In the genomic region with DNA sequence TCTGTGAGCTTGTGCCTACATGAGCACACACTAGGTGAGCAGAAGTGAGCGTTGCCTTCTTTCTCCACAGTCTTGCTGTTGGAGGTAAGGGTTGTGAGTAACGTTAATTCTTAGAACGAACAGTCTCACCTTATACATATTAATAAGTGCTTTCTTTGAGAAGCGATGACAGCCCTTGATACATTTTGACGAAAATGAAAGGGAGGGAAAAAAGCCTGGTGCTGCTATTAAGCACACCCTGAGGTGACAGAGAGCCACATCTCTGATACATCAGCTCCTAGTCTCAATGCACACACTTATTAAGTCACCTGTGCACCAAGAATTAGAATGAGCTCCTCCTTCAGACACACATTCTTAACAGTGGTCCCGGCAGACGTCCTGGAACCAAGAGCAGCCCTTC, we compare ENCODE assay signal across 21 mouse cellular contexts.
DNase-seq lines count a peak whose midpoint lies in the region; ATAC-seq lines count a peak whose summit lies in the region.
"Had no signal": no experiment of that assay in that cellular context is flagged by ENCODE, and none has a peak within 500 bp of the region (broad histone marks: within the 10 kb centered on the region; RNA-seq: fewer than 3 reads in every experiment).

No protein-coding gene starts in this region.

- intact Hi-C loops in gastrocnemius, postnatal 14 days (cut with DNase I; ENCODE audit: low total_unique reads): no loop called here

- H3K36me3 ChIP-seq in hindbrain, embryonic 13.5 days: no peaks in the 10 kb centered on the region
- H3K36me3 ChIP-seq in hindbrain, embryonic 12.5 days: no peaks in the 10 kb centered on the region
- H3K36me3 ChIP-seq in forebrain, embryonic 12.5 days (replicated peaks): no peaks in the 10 kb centered on the region
- no peaks in the 10 kb centered on the region for H3K36me3 ChIP-seq in forebrain, embryonic 15.5 days
- H3K36me3 ChIP-seq in midbrain, embryonic 15.5 days (replicated peaks): no peaks in the 10 kb centered on the region
- H3K36me3 ChIP-seq: embryonic facial prominence, embryonic 10.5 days; heart, embryonic 15.5 days had no signal

- H3K4me3 ChIP-seq in hindbrain, embryonic 13.5 days: no peak overlapping the region
- no peak overlapping the region for H3K4me3 ChIP-seq in hindbrain, embryonic 12.5 days
- H3K4me3 ChIP-seq in forebrain, embryonic 12.5 days (replicated peaks): no peak overlapping the region
- no peak overlapping the region for H3K4me3 ChIP-seq in forebrain, embryonic 15.5 days
- no peak overlapping the region for H3K4me3 ChIP-seq in midbrain, embryonic 15.5 days
- H3K4me3 ChIP-seq: embryonic facial prominence, embryonic 10.5 days; gastrocnemius, adult 2 months; heart, embryonic 15.5 days had no signal

- peak overlapping the region; percentile 19; the same call in 1 of the 2 replicates for H3K27ac ChIP-seq in hindbrain, embryonic 13.5 days
- H3K27ac ChIP-seq in hindbrain, embryonic 12.5 days: no peak overlapping the region
- H3K27ac ChIP-seq in forebrain, embryonic 12.5 days: 0 out of 2 replicates have a peak overlapping the region, but pooled peaks have one; percentile 31
- peak overlapping the region; percentile 52 for H3K27ac ChIP-seq in forebrain, embryonic 15.5 days (replicated peaks)
- 0 out of 2 replicates have a peak overlapping the region, but pooled peaks have one; percentile 29 for H3K27ac ChIP-seq in midbrain, embryonic 15.5 days
- H3K27ac ChIP-seq: embryonic facial prominence, embryonic 10.5 days; gastrocnemius, adult 2 months; heart, embryonic 15.5 days; hindbrain, postnatal 0 days had no signal

- H3K9ac ChIP-seq in hindbrain, embryonic 13.5 days: no peak overlapping the region
- H3K9ac ChIP-seq in hindbrain, embryonic 12.5 days: no peak overlapping the region
- H3K9ac ChIP-seq in forebrain, embryonic 12.5 days: no peak overlapping the region
- no peak overlapping the region for H3K9ac ChIP-seq in forebrain, embryonic 15.5 days (replicated peaks)
- no peak overlapping the region for H3K9ac ChIP-seq in midbrain, embryonic 15.5 days
- H3K9ac ChIP-seq: heart, embryonic 15.5 days had no signal

- 52% methylated on average over 7 of the region's 7 CpGs for WGBS in hindbrain, embryonic 13.5 days
- WGBS in hindbrain, embryonic 12.5 days: 67% methylated on average over 7 of the region's 7 CpGs
- WGBS in forebrain, embryonic 12.5 days: 58% methylated on average over 7 of the region's 7 CpGs
- WGBS in forebrain, embryonic 15.5 days: 31% methylated on average over 7 of the region's 7 CpGs
- 33% methylated on average over 7 of the region's 7 CpGs for WGBS in midbrain, embryonic 15.5 days

- DNase-seq in gastrocnemius, postnatal 14 days: no peak
- DNase-seq in layer of hippocampus, adult 18-20 months (ENCODE audit: low spot score in 2 of 2): no peak
- no peak for DNase-seq in heart, postnatal 4 days
- DNase-seq: adrenal gland, postnatal 14 days; cerebellum, adult 18-20 months; cerebellum, postnatal 10 days; gastrocnemius, adult 2 months; gastrocnemius, postnatal 36 days; kidney, adult 11 months had no signal

- no peaks in the 10 kb centered on the region for H3K9me3 ChIP-seq in hindbrain, embryonic 13.5 days
- no peaks in the 10 kb centered on the region for H3K9me3 ChIP-seq in hindbrain, embryonic 12.5 days (replicated peaks)
- H3K9me3 ChIP-seq in forebrain, embryonic 12.5 days: no peaks in the 10 kb centered on the region
- no peaks in the 10 kb centered on the region for H3K9me3 ChIP-seq in forebrain, embryonic 15.5 days
- no peaks in the 10 kb centered on the region for H3K9me3 ChIP-seq in midbrain, embryonic 15.5 days
- H3K9me3 ChIP-seq: embryonic facial prominence, embryonic 10.5 days; heart, embryonic 15.5 days had no signal

- no peak for ATAC-seq in hindbrain, embryonic 13.5 days (ENCODE audit: low FRiP score)
- no peak for ATAC-seq in hindbrain, embryonic 12.5 days (ENCODE audit: low FRiP score)
- no peak for ATAC-seq in forebrain, embryonic 12.5 days (ENCODE audit: low FRiP score)
- ATAC-seq in forebrain, embryonic 15.5 days (replicated peaks): peak; percentile 30; the same call in 1 of the 2 replicates
- ATAC-seq in midbrain, embryonic 15.5 days (replicated peaks): peak; percentile 35; the same call in 1 of the 2 replicates
- ATAC-seq: activated CD4-positive, CD25-positive, alpha-beta regulatory T cell, adult 4 months; hindbrain, postnatal 0 days; Patski had no signal

- peaks cover 25% of the 10 kb centered on the region for H3K4me1 ChIP-seq in hindbrain, embryonic 13.5 days (replicated peaks)
- peaks cover 20% of the 10 kb centered on the region for H3K4me1 ChIP-seq in hindbrain, embryonic 12.5 days
- peaks cover 33% of the 10 kb centered on the region for H3K4me1 ChIP-seq in forebrain, embryonic 12.5 days
- H3K4me1 ChIP-seq in forebrain, embryonic 15.5 days: peaks cover 28% of the 10 kb centered on the region
- peaks cover 25% of the 10 kb centered on the region for H3K4me1 ChIP-seq in midbrain, embryonic 15.5 days
- H3K4me1 ChIP-seq: heart, embryonic 15.5 days had no signal

- H3K27me3 ChIP-seq in hindbrain, embryonic 13.5 days: no peaks in the 10 kb centered on the region
- H3K27me3 ChIP-seq in hindbrain, embryonic 12.5 days: no peaks in the 10 kb centered on the region
- peaks cover 6% of the 10 kb centered on the region; the same call in 1 of the 2 replicates for H3K27me3 ChIP-seq in forebrain, embryonic 12.5 days
- H3K27me3 ChIP-seq in forebrain, embryonic 15.5 days: no peaks in the 10 kb centered on the region
- H3K27me3 ChIP-seq in midbrain, embryonic 15.5 days (replicated peaks): no peaks in the 10 kb centered on the region
- H3K27me3 ChIP-seq: CH12.LX; heart, embryonic 15.5 days; Patski had no signal

- H3K4me2 ChIP-seq in hindbrain, embryonic 13.5 days: no peak overlapping the region
- no peak overlapping the region for H3K4me2 ChIP-seq in hindbrain, embryonic 12.5 days (replicated peaks)
- no peak overlapping the region for H3K4me2 ChIP-seq in forebrain, embryonic 12.5 days
- no peak overlapping the region for H3K4me2 ChIP-seq in forebrain, embryonic 15.5 days (replicated peaks)
- H3K4me2 ChIP-seq in midbrain, embryonic 15.5 days: no peak overlapping the region
- H3K4me2 ChIP-seq: heart, embryonic 11.5 days; heart, embryonic 15.5 days had no signal

Comparison
In these comparisons a context has a peak if more than half of its experiments do, and no peak if none do; other contexts are left out.
1. ATAC-seq: peak in forebrain, embryonic 15.5 days (single experiment) and midbrain, embryonic 15.5 days (single experiment); none in hindbrain, embryonic 13.5 days (single experiment), hindbrain, embryonic 12.5 days (single experiment) and forebrain, embryonic 12.5 days (single experiment).